Mouse (Mus musculus) embryonic facial prominence, embryonic 13.5 days (tissue): Measurements from ENCODE around the gene Fabp2. TPM values are rescaled to one million over a fixed set of nuclear protein-coding genes. Genes with fewer than 3 reads are reported as not detected.
"Not testable (repeated sequence)": the region's sequence is repeated elsewhere in the genome, so short reads cannot be mapped to it uniquely, and the experiment has no call there.

ENCODE experiments used
- ATAC-seq: fragments of 200-750 bp; cut with Nextera tagmentation; 2 replicates; pipeline ENCODE4 v1.8.0; 2017; ENCODE audit warnings: low read depth; ENCODE audit not compliant: insufficient number of reproducible peaks, insufficient read depth, low FRiP score, low TSS enrichment
- H3K27ac ChIP-seq: fragments of 300-500 bp; sonication (generic); 2 replicates; pipeline ENCODE4 v1.5.1; 2015; ENCODE audit warnings: moderate library complexity, mild to moderate bottlenecking, inconsistent platforms
- H3K27me3 ChIP-seq: fragments of 300-500 bp; sonication (generic); 2 replicates; pipeline ENCODE4 v1.6.1; 2015; ENCODE audit warnings: mild to moderate bottlenecking, inconsistent platforms
- H3K36me3 ChIP-seq: fragments of 300-500 bp; sonication (generic); 2 replicates; pipeline ENCODE4 v1.6.1; 2015; ENCODE audit warnings: mild to moderate bottlenecking, inconsistent platforms
- H3K4me1 ChIP-seq: fragments of 300-500 bp; sonication (generic); 2 replicates; pipeline ENCODE4 v1.6.1; 2015; ENCODE audit warnings: inconsistent platforms
- H3K4me2 ChIP-seq: fragments of 300-500 bp; sonication (generic); 2 replicates; pipeline ENCODE4 v1.6.1; 2015; ENCODE audit warnings: moderate library complexity, mild to moderate bottlenecking, inconsistent platforms
- H3K4me3 ChIP-seq: fragments of 300-500 bp; sonication (generic); 2 replicates; pipeline ENCODE4 v1.5.1; 2015; ENCODE audit warnings: mild to moderate bottlenecking, inconsistent platforms
- H3K9ac ChIP-seq: fragments of 300-500 bp; sonication (generic); 2 replicates; pipeline ENCODE4 v1.6.1; 2015; ENCODE audit warnings: mild to moderate bottlenecking, inconsistent platforms
- H3K9me3 ChIP-seq: fragments of 300-500 bp; sonication (generic); 2 replicates; pipeline ENCODE4 v1.6.1; 2016; ENCODE audit warnings: inconsistent platforms
- WGBS: fragments of 180-500 bp; shearing (Covaris S2); methylation state at CpG from one replicate; pipeline ENCODE4 v1.1.7; 2015; ENCODE audit warnings: mixed read lengths; 5-methylcytosine and 5-hydroxymethylcytosine counted together
- polyA plus RNA-seq: library from polyadenylated mRNA; unstranded; fragments of >200 nt; fragmentation: Nextera tagmentation; extraction: Ambion mirVana; gene quantifications from 2 replicates; pipeline ENCODE4 v1.2.1, GENCODE M21; 2015

The Fabp2 gene
- polyA plus RNA-seq, 1 experiment from 2014 or later = not detected

- Histone ChIP-seq H3K4me3 (no peak overlapping the region), H3K9me3 (no peaks in the 10 kb centered on the region), H3K27me3 (no peaks in the 10 kb centered on the region), H3K36me3 (peaks cover 11% of the 10 kb centered on the region), H3K9ac (no peak overlapping the region), H3K4me1 (peaks cover 18% of the 10 kb centered on the region; the same call in 1 of the 2 replicates), H3K4me2 (no peak overlapping the region), H3K27ac (peak overlapping the region; percentile 65; the same call in 1 of the 2 replicates)
- 77% methylated on average over 8 of the region's 8 CpGs for WGBS
- no peak for ATAC-seq
These were observed 27.0 kb downstream of the Fabp2 start for GRCm38 (mm10) chr3:122921676-122922527.

DNA sequence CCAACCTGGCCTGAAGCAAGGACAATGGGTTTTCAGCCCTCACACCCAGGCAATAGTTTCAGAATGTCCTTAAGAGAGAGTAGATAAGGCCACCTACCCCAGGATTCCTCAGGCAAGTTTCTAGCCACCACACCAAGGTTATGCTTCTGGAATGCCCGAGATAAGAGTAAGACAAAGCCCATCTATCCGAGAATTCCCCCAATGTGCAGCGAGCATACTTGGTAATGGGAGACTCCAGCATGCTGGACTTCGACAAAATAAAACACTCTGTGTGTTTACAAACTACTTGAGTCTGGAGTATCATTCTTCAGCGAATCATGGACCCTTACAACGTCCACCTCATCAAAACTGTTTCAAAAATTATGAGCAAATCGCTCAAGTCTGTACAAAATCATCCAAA, 28.3 kb downstream of the Fabp2 start:
- Histone ChIP-seq H3K9ac (no peak overlapping the region), H3K36me3 (peaks cover 15% of the 10 kb centered on the region), H3K27me3 (no peaks in the 10 kb centered on the region), H3K9me3 (no peaks in the 10 kb centered on the region), H3K27ac (peak overlapping the region; percentile 71; the same call in 1 of the 2 replicates), H3K4me1 (peaks cover 18% of the 10 kb centered on the region; the same call in 1 of the 2 replicates), H3K4me3 (peak overlapping the region; percentile 60; the same call in 1 of the 2 replicates), H3K4me2 (peak overlapping the region; percentile 73)
- no peak for ATAC-seq
- WGBS = 71% methylated on average over 7 of the region's 7 CpGs

DNA sequence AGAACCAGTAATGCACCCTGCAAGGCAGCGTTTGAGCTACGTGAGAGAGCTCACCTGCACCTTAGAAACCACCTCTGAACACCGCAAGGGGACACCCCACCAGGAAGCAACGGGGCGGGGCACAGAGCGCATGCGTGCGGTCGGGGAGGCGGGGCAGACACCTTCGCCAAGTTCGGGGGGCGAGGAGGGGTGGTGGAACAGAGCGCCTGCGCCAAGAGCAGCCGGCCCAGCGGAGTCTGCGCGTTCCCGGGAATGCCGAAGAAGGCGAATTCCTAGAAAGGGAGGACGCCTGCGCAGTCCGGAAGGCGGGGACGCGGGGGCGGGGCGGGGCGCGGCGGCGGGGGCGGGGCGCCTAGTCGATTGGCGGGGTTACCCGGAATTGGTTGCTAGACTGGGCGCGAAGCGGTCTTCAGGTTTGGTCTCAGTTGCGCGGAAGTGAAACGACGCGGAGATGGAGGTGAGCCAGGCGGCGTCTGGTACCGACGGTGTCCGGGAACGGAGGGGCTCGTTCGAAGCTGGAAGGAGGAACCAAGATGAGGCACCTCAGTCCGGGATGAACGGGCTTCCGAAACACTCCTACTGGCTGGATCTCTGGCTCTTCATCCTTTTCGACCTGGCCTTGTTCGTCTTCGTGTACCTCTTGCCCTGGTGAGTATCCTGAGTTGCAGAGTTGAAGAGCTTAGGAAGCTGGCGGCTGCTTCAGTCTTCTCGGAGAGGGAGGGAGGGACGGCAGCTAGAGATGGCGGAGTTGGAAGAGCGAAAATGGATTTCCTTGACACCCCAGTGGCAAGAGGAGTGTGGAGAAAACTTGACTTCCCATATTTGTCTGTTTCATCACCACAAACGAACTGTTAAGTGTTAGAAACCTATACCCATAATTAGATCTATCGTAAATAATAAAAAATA, 29.4 kb downstream of the Fabp2 start, which contains the start of gene 1810037I17Rik:
Gene 1810037I17Rik (plus strand): TSS at position 195 of the 906 bp plus-strand sequence.
- under 1% methylated on average over 67 of the region's 68 CpGs for WGBS
- Histone ChIP-seq H3K27me3 (no peaks in the 10 kb centered on the region), H3K4me2 (peak within 1 kb of the TSS; percentile 73), H3K36me3 (peaks cover 15% of the 10 kb centered on the region), H3K27ac (peak within 1 kb of the TSS; percentile 86), H3K4me1 (peaks cover 18% of the 10 kb centered on the region; the same call in 1 of the 2 replicates), H3K9ac (peak within 1 kb of the TSS; percentile 79), H3K9me3 (no peaks in the 10 kb centered on the region), H3K4me3 (peak within 1 kb of the TSS; percentile 60)
- ATAC-seq = peak; percentile 95

DNA sequence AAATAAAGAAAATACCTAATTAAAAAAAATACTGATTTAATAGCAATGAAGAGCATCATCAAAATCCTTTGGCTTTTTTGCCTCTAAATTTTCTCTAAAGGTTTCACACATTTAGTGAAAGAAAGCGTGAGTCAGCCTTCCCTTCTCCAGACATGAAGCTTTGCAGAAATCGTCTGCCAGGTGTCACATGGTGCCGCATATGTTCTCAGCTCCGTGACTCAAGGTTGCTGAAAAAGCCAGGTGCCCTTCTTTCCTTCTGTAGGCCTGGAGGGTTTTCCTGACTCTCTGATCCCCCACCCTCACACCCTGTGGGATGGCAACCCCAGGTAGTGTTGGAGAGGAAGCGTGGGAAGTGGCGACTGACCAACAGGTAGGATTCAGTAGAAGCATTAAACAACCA, 34.9 kb downstream of the Fabp2 start:
- ATAC-seq = no peak
- no peak overlapping the region for H3K9ac ChIP-seq
- no peak overlapping the region for H3K4me3 ChIP-seq
- H3K27ac ChIP-seq = no peak overlapping the region
- peaks cover 9% of the 10 kb centered on the region; the same call in 1 of the 2 replicates for H3K4me1 ChIP-seq
- WGBS = 86% methylated on average over 6 of the region's 6 CpGs
- H3K27me3 ChIP-seq = no peaks in the 10 kb centered on the region
- H3K36me3 ChIP-seq = peaks cover 22% of the 10 kb centered on the region
- H3K9me3 ChIP-seq = no peaks in the 10 kb centered on the region
- no peak overlapping the region for H3K4me2 ChIP-seq

GRCm38 (mm10) chr3:122932466-122932865, 37.6 kb downstream of the Fabp2 start:
- no peaks in the 10 kb centered on the region for H3K9me3 ChIP-seq
- 80% methylated on average over 1 of the region's 1 CpGs for WGBS
- H3K27me3 ChIP-seq = no peaks in the 10 kb centered on the region
- H3K27ac ChIP-seq = no peak overlapping the region
- H3K4me1 ChIP-seq = no peaks in the 10 kb centered on the region
- H3K4me2 ChIP-seq = no peak overlapping the region
- H3K36me3 ChIP-seq = peaks cover 8% of the 10 kb centered on the region
- H3K4me3 ChIP-seq = no peak overlapping the region
- no peak overlapping the region for H3K9ac ChIP-seq
- ATAC-seq = no peak

- H3K36me3 ChIP-seq = not testable (repeated sequence)
- WGBS = 77% methylated on average over 13 of the region's 13 CpGs
These were observed 42.3 kb downstream of the Fabp2 start for GRCm38 (mm10) chr3:122937176-122937575.

DNA sequence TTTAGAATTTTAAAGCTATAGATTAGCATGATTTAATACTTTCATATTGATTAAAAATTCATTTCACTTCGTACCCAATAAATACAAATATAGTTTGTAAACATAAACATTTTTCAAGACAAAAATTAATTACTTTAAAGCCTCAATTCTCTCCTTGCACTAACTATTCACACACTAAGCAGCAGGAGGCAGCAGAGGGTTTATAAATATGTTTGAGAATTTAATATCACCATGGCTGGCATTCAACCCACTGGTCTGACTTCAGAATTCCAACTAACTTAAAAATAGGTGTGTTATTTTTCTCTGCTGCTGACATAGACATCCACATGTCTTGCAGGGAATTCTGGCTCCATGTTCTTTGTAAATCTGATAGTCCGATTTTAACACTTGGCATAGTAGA, 44.3 kb downstream of the Fabp2 start:
- no peak overlapping the region for H3K4me3 ChIP-seq
- no peak overlapping the region for H3K9ac ChIP-seq
- no peak overlapping the region for H3K27ac ChIP-seq
- no peak for ATAC-seq
- H3K4me2 ChIP-seq = no peak overlapping the region
- no peaks in the 10 kb centered on the region for H3K27me3 ChIP-seq
- WGBS = 70% methylated on average over 2 of the region's 2 CpGs
- no peaks in the 10 kb centered on the region for H3K4me1 ChIP-seq
- H3K9me3 ChIP-seq = no peaks in the 10 kb centered on the region
- H3K36me3 ChIP-seq = peaks cover 1% of the 10 kb centered on the region; the same call in 1 of the 2 replicates

More at GRCm38 (mm10) chr3:122937176-122937575, 42.3 kb downstream of the Fabp2 start:
- not testable (repeated sequence) for H3K27ac ChIP-seq, H3K4me3 ChIP-seq, ATAC-seq, H3K9me3 ChIP-seq, H3K9ac ChIP-seq, H3K4me1 ChIP-seq, H3K4me2 ChIP-seq, H3K27me3 ChIP-seq

GRCm38 (mm10) chr3:122943387-122943890, 48.6 kb downstream of the Fabp2 start:
- Histone ChIP-seq H3K9ac (no peak overlapping the region), H3K27me3 (no peaks in the 10 kb centered on the region), H3K4me1 (no peaks in the 10 kb centered on the region), H3K36me3 (no peaks in the 10 kb centered on the region), H3K9me3 (no peaks in the 10 kb centered on the region), H3K4me3 (no peak overlapping the region), H3K4me2 (no peak overlapping the region), H3K27ac (no peak overlapping the region)
- 84% methylated on average over 6 of the region's 6 CpGs for WGBS
- ATAC-seq = no peak

Other genes starting within 250 kb of the Fabp2 start
- gene Pde5a, start 166.1 kb upstream of the Fabp2 start, polyA plus RNA-seq = 5.9 and 7.4 TPM in 2 replicates
- gene Gm10959, start 24.3 kb downstream of the Fabp2 start, polyA plus RNA-seq = not detected in 2 replicates
- gene 1810037I17Rik, start 29.1 kb downstream of the Fabp2 start, polyA plus RNA-seq = 89.9 and 107 TPM in 2 replicates
- gene Usp53, start 89.4 kb downstream of the Fabp2 start, polyA plus RNA-seq = 6.5 and 7.3 TPM in 2 replicates
- gene Myoz2, start 139.9 kb downstream of the Fabp2 start, polyA plus RNA-seq = 1.5 and 1.9 TPM in 2 replicates